17 mouse cellular contexts compared by ENCODE assay signal in genomic region chr4:45682746-45683145, GRCm38 (mm10).
"Had no signal": no experiment of that assay in that cellular context is flagged by ENCODE, and none has a peak within 500 bp of the region (broad histone marks: within the 10 kb centered on the region; RNA-seq: fewer than 3 reads in every experiment).

No protein-coding gene starts in this region.

- H3K4me3 ChIP-seq: midbrain, embryonic 10.5 days; midbrain, embryonic 12.5 days; neural tube, embryonic 12.5 days; stomach, embryonic 15.5 days had no signal

- H3K27me3 ChIP-seq: neural tube, embryonic 12.5 days; stomach, embryonic 15.5 days had no signal

- H3K36me3 ChIP-seq: midbrain, embryonic 10.5 days; midbrain, embryonic 12.5 days; neural tube, embryonic 12.5 days; stomach, embryonic 15.5 days had no signal

- H3K27ac ChIP-seq: liver, embryonic 14.5 days; midbrain, embryonic 10.5 days; midbrain, embryonic 12.5 days; neural tube, embryonic 12.5 days; stomach, embryonic 15.5 days had no signal

- H3K9me3 ChIP-seq: midbrain, embryonic 10.5 days; midbrain, embryonic 12.5 days; neural tube, embryonic 12.5 days; stomach, embryonic 15.5 days had no signal

- DNase-seq: lung, adult 18-20 months; lung, embryonic 14.5 days; lung, postnatal 10 days; lung, postnatal 4 days; midbrain, embryonic 14.5 days; right cerebral cortex, adult 18-20 months; right cerebral cortex, postnatal 25 days; right cerebral cortex, postnatal 4 days; spleen, adult 18-20 months; thymus, adult 18-20 months; thymus, postnatal 14 days; thymus, postnatal 36 days had no signal

- H3K4me1 ChIP-seq: neural tube, embryonic 12.5 days; stomach, embryonic 15.5 days had no signal
